Mouse (Mus musculus) embryonic facial prominence, embryonic 15.5 days (tissue): ENCODE data around the gene Rnf157. TPM values are rescaled to one million over a fixed set of nuclear protein-coding genes. Genes with fewer than 3 reads are reported as not detected.

ENCODE experiments used
- ATAC-seq: fragments of 200-750 bp; cut with Nextera tagmentation; 2 replicates; pipeline ENCODE4 v1.8.0; 2017; ENCODE audit warnings: low read depth, moderate TSS enrichment; ENCODE audit not compliant: insufficient number of reproducible peaks, low FRiP score, low TSS enrichment
- H3K27ac ChIP-seq: fragments of 300-500 bp; sonication (generic); replicated peaks from 2 replicates; pipeline ENCODE4 v1.5.1; 2015; ENCODE audit warnings: mild to moderate bottlenecking, inconsistent platforms
- H3K27me3 ChIP-seq: fragments of 300-500 bp; sonication (generic); 2 replicates; pipeline ENCODE4 v1.6.1; 2015; ENCODE audit warnings: inconsistent platforms
- H3K36me3 ChIP-seq: fragments of 300-500 bp; sonication (generic); 2 replicates; pipeline ENCODE4 v1.6.1; 2015; ENCODE audit warnings: mild to moderate bottlenecking, inconsistent platforms
- H3K4me1 ChIP-seq: fragments of 300-500 bp; sonication (generic); 2 replicates; pipeline ENCODE4 v1.6.1; 2015; ENCODE audit warnings: inconsistent platforms
- H3K4me2 ChIP-seq: fragments of 300-500 bp; sonication (generic); replicated peaks from 2 replicates; pipeline ENCODE4 v1.6.1; 2015; ENCODE audit warnings: mild to moderate bottlenecking, inconsistent platforms
- H3K4me3 ChIP-seq: fragments of 300-500 bp; sonication (generic); replicated peaks from 2 replicates; pipeline ENCODE4 v1.5.1; 2015; ENCODE audit warnings: mild to moderate bottlenecking, inconsistent platforms
- H3K9ac ChIP-seq: fragments of 300-500 bp; sonication (generic); 2 replicates; pipeline ENCODE4 v1.6.1; 2015; ENCODE audit warnings: inconsistent platforms
- H3K9me3 ChIP-seq: fragments of 300-500 bp; sonication (generic); replicated peaks from 2 replicates; pipeline ENCODE4 v1.6.1; 2016; ENCODE audit warnings: inconsistent platforms
- WGBS: fragments of 180-500 bp; shearing (Covaris S2); methylation state at CpG from one replicate; pipeline ENCODE4 v1.1.7; 2015; 5-methylcytosine and 5-hydroxymethylcytosine counted together
- polyA plus RNA-seq: library from polyadenylated mRNA; unstranded; fragments of >200 nt; fragmentation: Nextera tagmentation; extraction: Ambion mirVana; gene quantifications from 2 replicates; pipeline ENCODE4 v1.2.1, GENCODE M21; 2015

The Rnf157 gene
- polyA plus RNA-seq, 1 experiment from 2014 or later, result 17.0 TPM

DNA sequence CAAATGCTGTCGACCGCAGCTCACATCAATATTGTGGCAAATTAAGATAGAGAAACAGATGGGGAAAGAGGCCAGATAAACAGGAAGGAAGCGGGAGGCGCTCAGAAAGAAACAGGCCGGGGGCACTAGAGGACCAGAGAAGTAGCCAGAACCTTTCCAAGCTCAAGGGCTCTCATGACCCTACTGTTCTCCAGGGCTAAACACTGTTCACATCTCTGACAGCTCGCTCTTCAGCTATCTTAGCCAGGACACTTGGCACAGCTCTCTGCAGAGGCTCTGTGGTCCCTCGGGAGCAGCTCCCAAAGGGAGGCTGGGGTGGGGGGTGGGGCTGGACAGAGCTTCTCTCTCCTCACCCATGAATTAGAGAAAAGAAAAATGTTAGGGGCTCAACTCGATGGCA is 122.3 kb downstream of the Rnf157 start:
- no peaks in the 10 kb centered on the region for H3K27me3 ChIP-seq
- H3K4me3 ChIP-seq, result no peak overlapping the region
- H3K4me1 ChIP-seq, result peaks cover 5% of the 10 kb centered on the region; the same call in 1 of the 2 replicates
- H3K36me3 ChIP-seq, result peaks cover 65% of the 10 kb centered on the region
- no peak for ATAC-seq
- H3K4me2 ChIP-seq, result no peak overlapping the region
- H3K9ac ChIP-seq, result no peak overlapping the region
- H3K27ac ChIP-seq, result no peak overlapping the region
- 76% methylated on average over 8 of the region's 8 CpGs for WGBS
- no peaks in the 10 kb centered on the region for H3K9me3 ChIP-seq

DNA sequence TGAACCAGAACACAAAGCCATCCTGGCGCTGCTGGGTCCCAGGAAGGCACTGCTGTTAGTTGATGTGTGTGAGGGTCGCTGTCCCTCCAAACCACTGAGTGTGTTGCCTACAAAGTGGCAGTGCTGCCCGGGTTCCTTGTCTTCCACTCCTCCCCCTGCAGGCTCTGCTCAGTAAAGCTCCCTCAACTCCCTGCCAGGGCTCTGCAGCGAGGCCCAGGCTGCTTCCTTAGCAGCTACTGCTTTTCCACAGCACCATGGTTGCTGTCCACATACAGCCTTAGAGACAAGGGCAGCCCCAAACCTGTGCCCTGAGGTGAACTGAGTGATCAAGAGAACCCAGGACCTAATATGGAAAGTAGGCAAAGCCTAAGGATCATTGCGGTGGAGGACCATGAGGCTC is 125.5 kb downstream of the Rnf157 start:
- H3K27me3 ChIP-seq, result peaks cover 29% of the 10 kb centered on the region
- ATAC-seq, result no peak
- no peak overlapping the region for H3K9ac ChIP-seq
- peaks cover 11% of the 10 kb centered on the region for H3K4me1 ChIP-seq
- 70% methylated on average over 5 of the region's 5 CpGs for WGBS
- peaks cover 48% of the 10 kb centered on the region for H3K36me3 ChIP-seq
- no peak overlapping the region for H3K27ac ChIP-seq
- no peak overlapping the region for H3K4me3 ChIP-seq
- no peak overlapping the region for H3K4me2 ChIP-seq
- no peaks in the 10 kb centered on the region for H3K9me3 ChIP-seq

Other genes with a start within 250 kb of the Rnf157 start
- gene Fbf1, start 244.9 kb downstream of the Rnf157 start, polyA plus RNA-seq, result 36.9 and 44.9 TPM in 2 replicates
- gene Ten1, start 214.2 kb downstream of the Rnf157 start, polyA plus RNA-seq, result 81.0 and 86.7 TPM in 2 replicates
- 29.1 and 31.1 TPM in 2 replicates for gene Acox1, start 214.0 kb downstream of the Rnf157 start, polyA plus RNA-seq
- gene Evpl, start 175.0 kb downstream of the Rnf157 start, polyA plus RNA-seq, result 28.1 and 28.5 TPM in 2 replicates
- 101 and 103 TPM in 2 replicates for gene Srp68, start 138.8 kb downstream of the Rnf157 start, polyA plus RNA-seq
- 0.27 and 0.47 TPM in 2 replicates for gene Galr2, start 132.1 kb downstream of the Rnf157 start, polyA plus RNA-seq
- 67.5 and 68.8 TPM in 2 replicates for gene Exoc7, start 105.8 kb downstream of the Rnf157 start, polyA plus RNA-seq
- 30.6 and 69.8 TPM in 2 replicates for gene Foxj1, start 77.6 kb downstream of the Rnf157 start, polyA plus RNA-seq
- gene Ubald2, start 21.1 kb upstream of the Rnf157 start, polyA plus RNA-seq, result 33.3 and 39.6 TPM in 2 replicates
- 0.09 and 0.16 TPM in 2 replicates for gene Qrich2, start 53.2 kb upstream of the Rnf157 start, polyA plus RNA-seq
- 154 and 161 TPM in 2 replicates for gene Prpsap1, start 81.2 kb upstream of the Rnf157 start, polyA plus RNA-seq
- 12.3 and 12.5 TPM in 2 replicates for gene Sphk1, start 117.9 kb upstream of the Rnf157 start, polyA plus RNA-seq
- 14.2 and 14.6 TPM in 2 replicates for gene Ube2o, start 168.4 kb upstream of the Rnf157 start, polyA plus RNA-seq
- not detected in 2 replicates for gene Aanat, start 173.4 kb upstream of the Rnf157 start, polyA plus RNA-seq
- 8.3 and 8.8 TPM in 2 replicates for gene Rhbdf2, start 214.0 kb upstream of the Rnf157 start, polyA plus RNA-seq
- gene Prcd, start 240.5 kb upstream of the Rnf157 start, polyA plus RNA-seq, result 3.6 and 3.8 TPM in 2 replicates
- 32.7 and 33.3 TPM in 2 replicates for gene Cygb, start 241.3 kb upstream of the Rnf157 start, polyA plus RNA-seq